ENCODE assay signal across 8 mouse cellular contexts in the genomic region with DNA sequence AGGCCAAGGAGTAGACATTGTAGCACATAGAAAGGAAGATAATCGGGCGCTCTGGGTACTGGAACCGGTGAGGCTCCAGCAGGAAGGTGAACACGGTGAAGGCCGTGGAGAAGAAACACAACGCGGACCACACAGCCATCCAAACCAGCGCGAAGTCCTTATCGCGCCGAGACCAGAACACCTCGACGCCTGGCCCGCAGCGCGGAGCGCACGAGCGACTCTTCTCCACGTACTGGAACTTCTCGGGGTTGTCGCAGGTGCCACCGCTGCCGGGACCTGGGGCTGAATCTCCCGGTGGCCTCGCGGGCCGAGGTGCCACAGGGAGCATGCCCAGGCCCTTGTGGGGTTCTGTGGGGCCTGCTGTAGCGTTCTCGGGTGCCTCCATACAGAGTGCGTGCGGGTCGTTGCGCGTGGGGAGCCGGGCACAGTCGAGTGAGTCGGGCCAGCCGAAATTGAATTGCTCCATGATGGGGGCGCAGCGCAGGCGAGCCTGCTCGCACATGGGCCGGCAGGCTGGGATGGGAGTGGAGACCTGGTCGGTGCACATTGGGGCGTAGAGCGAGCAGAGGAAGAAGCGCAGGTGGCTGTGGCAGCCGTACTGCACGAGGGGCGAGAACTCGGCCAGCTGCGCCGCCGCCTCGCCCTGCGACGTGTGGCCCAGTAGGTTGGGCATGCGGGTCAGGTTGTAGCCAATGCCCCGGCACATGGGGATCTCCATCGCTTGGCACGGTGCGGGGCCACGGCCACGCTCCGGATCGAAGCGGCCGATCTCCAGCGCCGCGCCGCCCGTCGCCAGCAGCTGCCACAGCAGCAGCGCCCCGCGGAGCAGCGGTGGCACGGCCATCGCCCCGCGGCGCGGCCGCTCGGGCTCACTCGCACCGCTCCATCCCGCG. TPM values are rescaled to one million over a fixed set of nuclear protein-coding genes. Genes with fewer than 3 reads are reported as not detected.
DNase-seq lines count a peak whose midpoint lies in the region; ATAC-seq and TF ChIP-seq lines count a peak whose summit lies in the region.

No protein-coding gene starts in this region.

- peaks cover 52% of the 10 kb centered on the region for H3K4me1 ChIP-seq in limb, embryonic 13.5 days
- peaks cover 24% of the 10 kb centered on the region for H3K4me1 ChIP-seq in olfactory bulb, adult 2 months (ENCODE audit: control insufficient read depth, insufficient read depth, low read length)

- peak overlapping the region; percentile 39; the same call in 1 of the 2 replicates for H3K27ac ChIP-seq in limb, embryonic 13.5 days
- H3K27ac ChIP-seq in olfactory bulb, adult 2 months (ENCODE audit: insufficient read depth, low read depth, low read length): no peak overlapping the region

- H3K4me2 ChIP-seq in limb, embryonic 13.5 days (replicated peaks): peak overlapping the region; percentile 97

- H3K9ac ChIP-seq in limb, embryonic 13.5 days: peak overlapping the region; percentile 76

- WGBS in limb, embryonic 13.5 days: 2% methylated on average over 88 of the region's 92 CpGs
- 6% methylated on average over 92 of the region's 92 CpGs for WGBS in olfactory bulb, adult 2 months

- peak; percentile 21 for ATAC-seq in granulocyte monocyte progenitor cell, adult 5-6 weeks (replicated peaks; ENCODE audit: poor library complexity, severe bottlenecking)
- peak; percentile 25; the same call in 1 of the 2 replicates for ATAC-seq in limb, embryonic 13.5 days (ENCODE audit: low FRiP score, low read depth)

- peaks cover 28% of the 10 kb centered on the region for H3K27me3 ChIP-seq in limb, embryonic 13.5 days

- TF ChIP-seq CTCF in olfactory bulb, adult 2 months (IDR thresholded peaks at IDR 0.05; ENCODE audit: insufficient read depth, low read depth, low read length): no peak

- H3K36me3 ChIP-seq in limb, embryonic 13.5 days: peaks cover 21% of the 10 kb centered on the region

- no peak for TF ChIP-seq POLR2A in olfactory bulb, adult 2 months (IDR thresholded peaks at IDR 0.05; ENCODE audit: insufficient read depth, low read depth, low read length)

- peak; percentile 40 for DNase-seq in adrenal gland, postnatal 14 days
- DNase-seq in adrenal gland, adult 8-10 months: no peak
- peak; percentile 21 for DNase-seq in ovary, postnatal 36 days (ENCODE audit: low spot score)
- no peak for DNase-seq in ovary, adult 18-20 months (ENCODE audit: low spot score)
- no peak for DNase-seq in urinary bladder, postnatal 4 days (ENCODE audit: low spot score in 2 of 2)

- H3K9me3 ChIP-seq in limb, embryonic 13.5 days: no peaks in the 10 kb centered on the region

- peak overlapping the region; percentile 66 for H3K4me3 ChIP-seq in limb, embryonic 13.5 days
- peak overlapping the region; percentile 55 for H3K4me3 ChIP-seq in olfactory bulb, adult 2 months (ENCODE audit: insufficient read depth, low read depth, low read length)

RNA-seq across cellular contexts. Expression of a gene that starts 0.6 kb away (rescaled TPM):
- 2.7 and 3.0 TPM in 2 replicates for total RNA-seq in adrenal gland, postnatal 14 days (2021)
- 10 to 100 TPM in 1 of 4 experiments, 1 to 10 TPM in 3; 2.8 to 10.5 (median 6.3) TPM for total RNA-seq in adrenal gland, adult 8-10 months (2022)
- not detected in 2 replicates for total RNA-seq in granulocyte monocyte progenitor cell, adult 5-6 weeks (2014; fragmentation: Nextera tagmentation)
- 0.31 TPM in 1 of 2 replicates, not detected in the other for total RNA-seq in granulocyte monocyte progenitor cell, adult 5-6 weeks (2017)
- polyA plus RNA-seq in limb, embryonic 13.5 days (2015; fragmentation: Nextera tagmentation; extraction: Ambion mirVana): 19.4 and 21.1 TPM in 2 replicates
- polyA plus RNA-seq in olfactory bulb, adult 2 months (2012; ENCODE audit: insufficient read depth, insufficient read length, low replicate concordance, missing spikeins): not detected in 2 replicates

Comparison
In these comparisons a context has a peak if more than half of its experiments do, and no peak if none do; other contexts are left out.
1. DNase-seq: peak in adrenal gland, postnatal 14 days (single experiment) and ovary, postnatal 36 days (single experiment); none in adrenal gland, adult 8-10 months (single experiment), ovary, adult 18-20 months (single experiment) and urinary bladder, postnatal 4 days (0 of 2).